ENCODE assay signal across 7 mouse cellular contexts in the genomic region with DNA sequence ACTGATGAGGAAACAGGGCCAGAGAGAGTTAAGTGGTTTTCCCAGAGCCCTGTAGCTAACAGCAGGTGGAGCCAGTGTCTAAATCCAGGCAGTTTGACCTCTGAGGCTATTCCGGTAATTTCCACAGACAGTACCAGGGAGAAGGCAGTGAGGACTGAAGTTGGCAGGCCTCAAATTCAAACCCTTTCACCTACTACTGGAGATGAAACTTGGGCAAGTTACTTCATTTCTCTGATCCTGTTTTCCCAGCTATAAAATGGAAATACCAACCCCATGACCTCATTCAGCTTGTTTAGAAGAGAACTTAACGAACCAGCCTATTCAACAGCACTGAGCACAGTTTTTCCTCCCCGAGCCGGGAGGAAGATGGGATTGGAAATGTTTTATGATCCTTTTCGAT. TPM values are rescaled to one million over a fixed set of nuclear protein-coding genes. Genes with fewer than 3 reads are reported as not detected.
A peak's percentile ranks its signal among the peaks of the same experiment; 100 is the strongest.
DNase-seq lines count a peak whose midpoint lies in the region; ATAC-seq and TF ChIP-seq lines count a peak whose summit lies in the region.

No protein-coding gene starts in this region.

- DNase-seq in Muller cell, postnatal 12 days (ENCODE audit: inconsistent ontology term) = peak; percentile 84
- DNase-seq in brain, adult 2 months (ENCODE audit: low read depth, low spot score) = peak; percentile 62
- DNase-seq in forebrain, postnatal 0 days = peak; percentile 58
- peak; percentile 38 to 55 for DNase-seq in layer of hippocampus, postnatal 10 days (ENCODE audit: low spot score in 2 of 2)
- DNase-seq in midbrain, embryonic 14.5 days = peak; percentile 71
- peak; percentile 55 to 69 for DNase-seq in urinary bladder, postnatal 36 days (ENCODE audit: low spot score in 2 of 2)

- H3K4me2 ChIP-seq in forebrain, postnatal 0 days (ENCODE audit: low read depth) = peak overlapping the region; percentile 53
- H3K4me2 ChIP-seq in midbrain, embryonic 14.5 days (ENCODE audit: low read length) = peak overlapping the region; percentile 52

- 10% methylated on average over 5 of the region's 5 CpGs for WGBS in forebrain, postnatal 0 days
- WGBS in midbrain, embryonic 14.5 days = 18% methylated on average over 5 of the region's 5 CpGs

- peaks cover 17% of the 10 kb centered on the region; the same call in 1 of the 2 replicates for H3K4me1 ChIP-seq in forebrain, postnatal 0 days (ENCODE audit: insufficient read depth)
- H3K4me1 ChIP-seq in midbrain, embryonic 14.5 days (ENCODE audit: control insufficient read depth, insufficient read depth, low read length) = peaks cover 18% of the 10 kb centered on the region

- H3K27me3 ChIP-seq in forebrain, postnatal 0 days (ENCODE audit: insufficient read depth, low read length) = no peaks in the 10 kb centered on the region
- no peaks in the 10 kb centered on the region for H3K27me3 ChIP-seq in midbrain, embryonic 14.5 days (ENCODE audit: control insufficient read depth, insufficient read depth, low read length)

- H3K9ac ChIP-seq in forebrain, postnatal 0 days = no peak overlapping the region
- 0 out of 2 replicates have a peak overlapping the region, but pooled peaks have one; percentile 36 for H3K9ac ChIP-seq in midbrain, embryonic 14.5 days (replicated peaks; ENCODE audit: low read length)

- peak; percentile 68 for TF ChIP-seq CTCF in forebrain, postnatal 0 days (IDR thresholded peaks at IDR 0.05; ENCODE audit: low read depth)

- H3K4me3 ChIP-seq in forebrain, postnatal 0 days (ENCODE audit: low read depth, low read length) = no peak overlapping the region
- H3K4me3 ChIP-seq in midbrain, embryonic 14.5 days (replicated peaks; ENCODE audit: low read depth, low read length) = no peak overlapping the region

- H3K27ac ChIP-seq in forebrain, postnatal 0 days (ENCODE audit: low read depth, low read length) = 0 out of 2 replicates have a peak overlapping the region, but pooled peaks have one; percentile 64
- peak overlapping the region; percentile 21; the same call in 1 of the 2 replicates for H3K27ac ChIP-seq in midbrain, embryonic 14.5 days (replicated peaks; ENCODE audit: low read depth, low read length)

- peak; percentile 40; the same call in 1 of the 2 replicates for ATAC-seq in forebrain, postnatal 0 days
- ATAC-seq in hematopoietic stem cell, adult 5-6 weeks (replicated peaks in 1 of 2; ENCODE audit: insufficient read depth in 1 of 2, low FRiP score in 2 of 2, low TSS enrichment in 1 of 2, low read depth in 1 of 2, poor library complexity in 2 of 2, severe bottlenecking in 2 of 2) = peak; percentile 56 to 57; a peak in 1 of 4 replicates
- no peak; the same call in 1 of the 2 replicates for ATAC-seq in midbrain, embryonic 14.5 days (ENCODE audit: low FRiP score, low TSS enrichment)

- H3K9me3 ChIP-seq in forebrain, postnatal 0 days (ENCODE audit: low read length) = no peaks in the 10 kb centered on the region
- no peaks in the 10 kb centered on the region for H3K9me3 ChIP-seq in midbrain, embryonic 14.5 days (ENCODE audit: control insufficient read depth, low read length)

- H3K36me3 ChIP-seq in forebrain, postnatal 0 days (ENCODE audit: insufficient read depth) = no peaks in the 10 kb centered on the region
- no peaks in the 10 kb centered on the region for H3K36me3 ChIP-seq in midbrain, embryonic 14.5 days (ENCODE audit: control insufficient read depth, insufficient read depth, low read length)

RNA-seq across cellular contexts. Expression of a gene that starts 45.2 kb away (rescaled TPM):
- total RNA-seq in forebrain, postnatal 0 days (2014; rRNA removed) = 0.23 TPM in 1 of 2 replicates, not detected in the other
- polyA plus RNA-seq in forebrain, postnatal 0 days (2015; fragmentation: Nextera tagmentation; extraction: Ambion mirVana) = 0.09 TPM in 1 of 2 replicates, not detected in the other
- not detected in 2 replicates for total RNA-seq in hematopoietic stem cell, adult 5-6 weeks (2017)
- total RNA-seq in layer of hippocampus, postnatal 10 days (2021) = not detected
- 0.19 and 0.55 TPM in 2 replicates for polyA plus RNA-seq in midbrain, embryonic 14.5 days (2014; fragmentation: Nextera tagmentation; extraction: Ambion mirVana)
